Mouse (Mus musculus) myocyte (in vitro differentiated cells): ENCODE measurements around the gene Mpg. TPM values are rescaled to one million over a fixed set of nuclear protein-coding genes. Genes with fewer than 3 reads are reported as not detected.
A peak's percentile ranks its signal among the peaks of the same experiment; 100 is the strongest.

Experiments
- H3K27me3 ChIP-seq: one replicate; pipeline ENCODE4 v1.6.1; 2011; ENCODE audit not compliant: control insufficient read depth, insufficient read depth, insufficient read length
- H3K36me3 ChIP-seq: one replicate; pipeline ENCODE4 v1.6.1; 2011; ENCODE audit not compliant: control insufficient read depth, insufficient read depth
- H3K4me2 ChIP-seq: one replicate; pipeline ENCODE4 v1.6.1; 2011; ENCODE audit warnings: low read depth, control low read depth
- H3K4me3 ChIP-seq: one replicate; pipeline ENCODE4 v1.5.1; 2011; ENCODE audit warnings: mild to moderate bottlenecking, control low read depth, moderate library complexity
- H3K79me2 ChIP-seq: one replicate; pipeline ENCODE4 v1.6.1; 2011; ENCODE audit not compliant: control insufficient read depth, insufficient read depth
- H3ac ChIP-seq: one replicate; pipeline ENCODE4 v1.6.1; 2011; ENCODE audit not compliant: control insufficient read depth, insufficient read length
- CEBPB ChIP-seq: IDR thresholded peaks from 2 replicates; pipeline ENCODE4 v1.6.1; 2011; ENCODE audit warnings: mild to moderate bottlenecking, moderate library complexity; ENCODE audit not compliant: poor library complexity, insufficient read depth, severe bottlenecking
- E2F4 ChIP-seq: IDR thresholded peaks from one replicate; pipeline ENCODE4 v1.6.1; 2011; ENCODE audit warnings: mild to moderate bottlenecking, control low read depth, moderate library complexity; ENCODE audit not compliant: insufficient read depth
- MAX ChIP-seq: IDR thresholded peaks from one replicate; pipeline ENCODE4 v1.6.1; 2011; ENCODE audit warnings: low read depth, mild to moderate bottlenecking, control low read depth
- MYOD1 ChIP-seq, 3 experiments: IDR thresholded peaks; one replicate each; pipeline ENCODE4 v1.6.1; 2011; ENCODE audit warnings: control low read depth in 2 of 3, low read depth in 2 of 3, mild to moderate bottlenecking in 2 of 3, moderate library complexity in 1 of 3; ENCODE audit not compliant: insufficient read length in 2 of 3, control insufficient read depth in 1 of 3
- MYOG ChIP-seq, 3 experiments: IDR thresholded peaks; one replicate each; pipeline ENCODE4 v1.6.1; 2011; ENCODE audit warnings: control low read depth in 2 of 3, low read depth in 2 of 3, mild to moderate bottlenecking in 2 of 3; ENCODE audit not compliant: insufficient read length in 2 of 3, control insufficient read depth in 1 of 3, insufficient read depth in 1 of 3
- POLR2A ChIP-seq: IDR thresholded peaks from one replicate; pipeline ENCODE4 v1.6.1; 2011; ENCODE audit warnings: low read depth, mild to moderate bottlenecking, control low read depth, moderate library complexity; ENCODE audit not compliant: insufficient read length
- POLR2AphosphoS2 ChIP-seq: IDR thresholded peaks from one replicate; pipeline ENCODE4 v1.6.1; 2011; ENCODE audit warnings: low read depth, control low read depth; ENCODE audit not compliant: insufficient read length
- REST ChIP-seq: IDR thresholded peaks from one replicate; pipeline ENCODE4 v1.6.1; 2011; ENCODE audit warnings: mild to moderate bottlenecking, control low read depth, moderate library complexity; ENCODE audit not compliant: insufficient read depth, insufficient read length
- SRF ChIP-seq: IDR thresholded peaks from one replicate; pipeline ENCODE4 v1.6.1; 2011; ENCODE audit warnings: low read depth; ENCODE audit not compliant: control insufficient read depth, insufficient read length
- TCF12 ChIP-seq: IDR thresholded peaks from one replicate; pipeline ENCODE4 v1.6.1; 2011; ENCODE audit warnings: mild to moderate bottlenecking, control low read depth; ENCODE audit not compliant: poor library complexity, insufficient read depth, severe bottlenecking
- TCF3 ChIP-seq: IDR thresholded peaks from one replicate; pipeline ENCODE4 v1.6.1; 2011; ENCODE audit warnings: low read depth, control low read depth; ENCODE audit not compliant: insufficient read length
- USF1 ChIP-seq: IDR thresholded peaks from one replicate; pipeline ENCODE4 v1.6.1; 2011; ENCODE audit warnings: low read depth, mild to moderate bottlenecking, control low read depth, moderate library complexity
- polyA plus RNA-seq: library from polyadenylated mRNA; unstranded; fragments of >200 nt; fragmentation: generic; extraction: Trizol; gene quantifications from one replicate; pipeline ENCODE4 v1.2.1, GENCODE M21; 2012; ENCODE audit warnings: missing spikeins

Gene Mpg
- polyA plus RNA-seq, 1 experiment: 23.8 TPM

GRCm38 (mm10) chr11:32221951-32222409, 4.3 kb upstream of the Mpg start, which contains the start of gene Rhbdf1:
Gene Rhbdf1 (minus strand): TSS chr11:32222300.
- TF ChIP-seq CEBPB (no peak), POLR2A (peak; percentile 84), MYOG (IDR thresholded peaks at IDR 0.05; ENCODE audit: control insufficient read depth in 1 of 3, insufficient read depth in 1 of 3, insufficient read length in 2 of 3, low read depth in 2 of 3) (peak in 1 of 3 experiments; percentile 36), POLR2AphosphoS2 (peak; percentile 83)
- peaks cover 45% of the 10 kb centered on the region for H3K79me2 ChIP-seq
- no peaks in the 10 kb centered on the region for H3K27me3 ChIP-seq
- peak within 1 kb of the TSS; percentile 81 for H3K4me2 ChIP-seq
- H3ac ChIP-seq: peak within 1 kb of the TSS; percentile 74
- H3K4me3 ChIP-seq: peak within 1 kb of the TSS; percentile 62
- H3K36me3 ChIP-seq: no peaks in the 10 kb centered on the region

DNA sequence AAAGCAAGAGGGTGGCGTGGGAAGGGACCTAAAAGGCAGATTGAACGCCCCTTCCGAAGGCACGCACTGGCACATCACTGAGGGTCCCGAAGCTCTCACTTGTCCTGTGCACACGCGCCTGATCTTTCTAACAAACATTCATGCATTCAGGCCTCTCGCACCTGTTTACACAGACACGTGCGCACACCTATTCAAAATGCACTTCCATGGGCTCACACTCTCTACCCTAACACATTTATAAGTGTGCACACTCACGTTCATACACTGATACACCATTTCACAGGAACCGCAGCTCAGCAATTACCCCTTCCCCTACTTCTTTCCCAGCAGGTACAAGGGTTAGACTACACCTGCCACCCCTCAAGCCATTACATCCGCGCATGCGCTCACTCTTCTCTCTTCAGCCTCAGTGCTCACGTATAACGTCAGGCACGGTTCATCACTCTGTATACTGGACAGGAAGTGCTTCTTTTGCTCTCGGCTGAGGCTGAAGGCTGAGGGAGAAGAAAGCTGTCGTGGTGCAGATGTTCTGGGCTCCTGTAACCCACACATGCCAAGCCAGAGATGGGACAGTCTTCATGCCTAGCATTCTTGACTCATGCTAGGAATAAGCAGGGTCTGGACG, 3.6 kb upstream of the Mpg start:
- peak overlapping the region; percentile 80 for H3K4me2 ChIP-seq
- peak overlapping the region; percentile 74 for H3ac ChIP-seq

GRCm38 (mm10) chr11:32223297-32223967, 2.9 kb upstream of the Mpg start:
- TF ChIP-seq TCF3 (no peak), MYOG (IDR thresholded peaks at IDR 0.05; ENCODE audit: control insufficient read depth in 1 of 3, insufficient read depth in 1 of 3, insufficient read length in 2 of 3, low read depth in 2 of 3) (no peak), SRF (no peak), CEBPB (no peak), TCF12 (no peak)
- Histone ChIP-seq H3ac (no peak overlapping the region), H3K4me3 (no peak overlapping the region), H3K4me2 (peak overlapping the region; percentile 80), H3K36me3 (no peaks in the 10 kb centered on the region), H3K79me2 (peaks cover 31% of the 10 kb centered on the region), H3K27me3 (no peaks in the 10 kb centered on the region)

More for the DNA sequence above, 3.6 kb upstream of the Mpg start:
- H3K36me3 ChIP-seq: no peaks in the 10 kb centered on the region
- peak overlapping the region; percentile 62 for H3K4me3 ChIP-seq
- H3K79me2 ChIP-seq: peaks cover 38% of the 10 kb centered on the region
- H3K27me3 ChIP-seq: no peaks in the 10 kb centered on the region
- TF ChIP-seq TCF3 (no peak), MYOD1 (IDR thresholded peaks at IDR 0.05; ENCODE audit: control insufficient read depth in 1 of 3, insufficient read length in 2 of 3, low read depth in 2 of 3) (no peak), REST (no peak), POLR2A (no peak), TCF12 (no peak), MAX (no peak), POLR2AphosphoS2 (no peak), E2F4 (no peak), MYOG (IDR thresholded peaks at IDR 0.05; ENCODE audit: control insufficient read depth in 1 of 3, insufficient read depth in 1 of 3, insufficient read length in 2 of 3, low read depth in 2 of 3) (no peak), USF1 (no peak), SRF (no peak), CEBPB (no peak)

DNA sequence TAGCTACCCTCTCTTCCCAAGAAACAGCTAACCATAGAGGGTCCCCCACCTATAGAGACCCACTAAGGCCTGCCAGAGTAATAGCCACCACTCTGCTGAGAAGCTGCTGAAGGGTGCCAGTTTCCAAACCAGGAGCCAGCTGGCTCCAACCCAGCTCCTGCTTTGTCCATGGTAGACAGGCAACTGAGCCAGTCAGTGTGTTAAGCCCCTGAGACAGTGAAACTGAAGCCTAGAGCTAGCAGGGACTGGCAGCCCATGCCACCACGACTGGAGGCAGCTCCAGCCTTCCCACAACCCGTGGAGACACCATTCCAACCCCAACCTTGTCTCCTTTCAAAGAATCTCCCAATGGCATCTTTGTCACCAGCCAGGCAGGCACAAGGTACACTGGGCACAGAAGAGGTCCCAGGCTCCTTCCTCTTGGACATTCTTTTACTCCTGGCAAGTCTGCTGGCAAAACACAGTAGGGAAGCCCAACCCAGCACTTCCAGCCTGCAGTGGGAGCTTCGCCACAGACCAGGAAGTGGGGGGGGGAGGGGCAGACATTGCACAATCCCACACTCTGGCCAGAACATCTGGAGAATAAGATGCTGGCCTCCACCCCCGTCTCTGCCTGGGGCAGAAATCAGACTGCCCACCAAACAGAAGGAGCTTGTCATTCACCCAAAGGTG, 1.7 kb upstream of the Mpg start:
- H3K4me3 ChIP-seq: no peak overlapping the region
- H3ac ChIP-seq: no peak overlapping the region
- H3K36me3 ChIP-seq: no peaks in the 10 kb centered on the region
- no peaks in the 10 kb centered on the region for H3K27me3 ChIP-seq
- H3K79me2 ChIP-seq: peaks cover 19% of the 10 kb centered on the region
- peak; percentile 100 for TF ChIP-seq CEBPB
- peak; percentile 27 for TF ChIP-seq POLR2AphosphoS2
- TF ChIP-seq SRF: no peak
- TF ChIP-seq TCF12: peak; percentile 67
- peak overlapping the region; percentile 76 for H3K4me2 ChIP-seq

DNA sequence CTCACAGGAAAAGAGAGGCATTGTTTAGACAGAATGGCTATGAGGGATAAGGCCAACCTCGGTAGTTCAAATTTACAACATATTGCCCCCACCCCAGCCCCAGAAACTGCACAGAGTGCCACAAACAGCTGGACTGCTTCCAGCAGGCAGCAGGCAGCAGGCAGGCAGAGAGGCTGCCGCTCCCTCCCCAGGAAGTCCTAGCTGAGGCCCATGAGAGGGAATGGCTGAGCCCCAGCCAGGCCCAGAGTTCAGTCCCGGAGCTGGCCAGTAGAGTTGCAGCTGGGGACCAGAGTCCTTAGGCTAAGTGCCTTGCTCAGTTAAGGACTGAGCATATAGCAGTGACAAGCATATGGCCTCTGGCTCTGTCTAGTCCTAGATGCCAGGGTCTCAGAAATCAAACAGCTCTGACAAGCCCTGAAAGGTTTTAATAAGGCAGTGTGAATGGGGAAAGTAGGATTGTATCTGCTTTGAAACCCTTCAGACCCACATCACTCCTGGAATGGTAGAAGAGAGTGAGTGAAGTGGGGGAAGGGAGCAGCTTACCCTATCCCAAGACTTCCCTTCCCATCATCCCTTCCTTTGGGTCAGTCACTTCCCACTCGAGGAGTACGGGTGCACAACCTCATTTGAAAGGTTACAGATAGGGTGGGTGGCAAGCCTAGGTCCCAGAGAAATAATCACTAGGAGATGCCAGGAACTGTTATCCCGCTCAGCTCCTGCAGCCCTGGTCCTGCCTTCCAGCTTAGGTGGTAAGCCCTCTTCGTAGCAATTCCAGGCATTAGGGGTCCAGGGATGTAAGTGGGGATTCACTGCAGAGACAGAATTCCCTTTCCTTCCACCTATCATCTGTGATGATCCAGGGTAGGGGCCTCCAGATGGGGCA, 842 bp upstream of the Mpg start:
- no peaks in the 10 kb centered on the region for H3K27me3 ChIP-seq
- no peak for TF ChIP-seq REST
- no peak for TF ChIP-seq MYOG (IDR thresholded peaks at IDR 0.05; ENCODE audit: control insufficient read depth in 1 of 3, insufficient read depth in 1 of 3, insufficient read length in 2 of 3, low read depth in 2 of 3)
- TF ChIP-seq SRF: no peak
- TF ChIP-seq MAX: no peak
- no peak for TF ChIP-seq MYOD1 (IDR thresholded peaks at IDR 0.05; ENCODE audit: control insufficient read depth in 1 of 3, insufficient read length in 2 of 3, low read depth in 2 of 3)
- no peak for TF ChIP-seq TCF12
- no peak for TF ChIP-seq POLR2AphosphoS2
- TF ChIP-seq POLR2A: no peak
- TF ChIP-seq E2F4: no peak
- peaks cover 12% of the 10 kb centered on the region for H3K79me2 ChIP-seq
- peaks cover 3% of the 10 kb centered on the region for H3K36me3 ChIP-seq
- no peak overlapping the region for H3ac ChIP-seq
- H3K4me2 ChIP-seq: peak overlapping the region; percentile 76
- peak overlapping the region; percentile 35 for H3K4me3 ChIP-seq
